Mouse (Mus musculus) myocyte (in vitro differentiated cells): ENCODE measurements at regions not wholly inside any gene's neighbourhood (a gene's known extent, or its start where the extent isn't known, plus 50 kb on each side); places are given as distances from the start of the nearest gene placed in this dataset.

Experiments
- CEBPB ChIP-seq: IDR thresholded peaks from 2 replicates; pipeline ENCODE4 v1.6.1; 2011; ENCODE audit warnings: mild to moderate bottlenecking, moderate library complexity; ENCODE audit not compliant: poor library complexity, insufficient read depth, severe bottlenecking
- E2F4 ChIP-seq: IDR thresholded peaks from one replicate; pipeline ENCODE4 v1.6.1; 2011; ENCODE audit warnings: mild to moderate bottlenecking, control low read depth, moderate library complexity; ENCODE audit not compliant: insufficient read depth
- MAX ChIP-seq: IDR thresholded peaks from one replicate; pipeline ENCODE4 v1.6.1; 2011; ENCODE audit warnings: low read depth, mild to moderate bottlenecking, control low read depth
- MYOD1 ChIP-seq, 3 experiments: IDR thresholded peaks; one replicate each; pipeline ENCODE4 v1.6.1; 2011; ENCODE audit warnings: control low read depth in 2 of 3, low read depth in 2 of 3, mild to moderate bottlenecking in 2 of 3, moderate library complexity in 1 of 3; ENCODE audit not compliant: insufficient read length in 2 of 3, control insufficient read depth in 1 of 3
- MYOG ChIP-seq, 3 experiments: IDR thresholded peaks; one replicate each; pipeline ENCODE4 v1.6.1; 2011; ENCODE audit warnings: control low read depth in 2 of 3, low read depth in 2 of 3, mild to moderate bottlenecking in 2 of 3; ENCODE audit not compliant: insufficient read length in 2 of 3, control insufficient read depth in 1 of 3, insufficient read depth in 1 of 3
- POLR2A ChIP-seq: IDR thresholded peaks from one replicate; pipeline ENCODE4 v1.6.1; 2011; ENCODE audit warnings: low read depth, mild to moderate bottlenecking, control low read depth, moderate library complexity; ENCODE audit not compliant: insufficient read length
- POLR2AphosphoS2 ChIP-seq: IDR thresholded peaks from one replicate; pipeline ENCODE4 v1.6.1; 2011; ENCODE audit warnings: low read depth, control low read depth; ENCODE audit not compliant: insufficient read length
- REST ChIP-seq: IDR thresholded peaks from one replicate; pipeline ENCODE4 v1.6.1; 2011; ENCODE audit warnings: mild to moderate bottlenecking, control low read depth, moderate library complexity; ENCODE audit not compliant: insufficient read depth, insufficient read length
- SRF ChIP-seq: IDR thresholded peaks from one replicate; pipeline ENCODE4 v1.6.1; 2011; ENCODE audit warnings: low read depth; ENCODE audit not compliant: control insufficient read depth, insufficient read length
- TCF12 ChIP-seq: IDR thresholded peaks from one replicate; pipeline ENCODE4 v1.6.1; 2011; ENCODE audit warnings: mild to moderate bottlenecking, control low read depth; ENCODE audit not compliant: poor library complexity, insufficient read depth, severe bottlenecking
- TCF3 ChIP-seq: IDR thresholded peaks from one replicate; pipeline ENCODE4 v1.6.1; 2011; ENCODE audit warnings: low read depth, control low read depth; ENCODE audit not compliant: insufficient read length
- USF1 ChIP-seq: IDR thresholded peaks from one replicate; pipeline ENCODE4 v1.6.1; 2011; ENCODE audit warnings: low read depth, mild to moderate bottlenecking, control low read depth, moderate library complexity

GRCm38 (mm10) chrX:167031543-167031942, 177.6 kb downstream of the Tmsb4x start:
- TF ChIP-seq E2F4 = no peak
- TF ChIP-seq POLR2A = no peak
- peak in 1 of 3 experiments; percentile 75 for TF ChIP-seq MYOG (IDR thresholded peaks at IDR 0.05; ENCODE audit: control insufficient read depth in 1 of 3, insufficient read depth in 1 of 3, insufficient read length in 2 of 3, low read depth in 2 of 3)
- TF ChIP-seq TCF12 = peak; percentile 67
- no peak for TF ChIP-seq TCF3
- no peak for TF ChIP-seq POLR2AphosphoS2
- no peak for TF ChIP-seq USF1
- no peak for TF ChIP-seq MAX
- TF ChIP-seq MYOD1 (IDR thresholded peaks at IDR 0.05; ENCODE audit: control insufficient read depth in 1 of 3, insufficient read length in 2 of 3, low read depth in 2 of 3) = peak in 2 of 3 experiments; percentile 53 to 79
- no peak for TF ChIP-seq SRF
- no peak for TF ChIP-seq CEBPB
- no peak for TF ChIP-seq REST
